Mouse (Mus musculus) bone marrow, adult 2 months (tissue): Measurements from ENCODE around the gene Nicn1.

ENCODE experiments used
- CTCF ChIP-seq: fragments of 200-500 bp; IDR thresholded peaks from 2 replicates; pipeline ENCODE4 v1.5.1; 2011; ENCODE audit warnings: low read length, control low read depth; ENCODE audit not compliant: control insufficient read depth, insufficient read depth
- POLR2A ChIP-seq: fragments of 200-500 bp; IDR thresholded peaks from 2 replicates; pipeline ENCODE4 v1.6.1; 2011; ENCODE audit warnings: low read depth, mild to moderate bottlenecking, control low read depth, low read length, borderline replicate concordance; ENCODE audit not compliant: control insufficient read depth

DNA sequence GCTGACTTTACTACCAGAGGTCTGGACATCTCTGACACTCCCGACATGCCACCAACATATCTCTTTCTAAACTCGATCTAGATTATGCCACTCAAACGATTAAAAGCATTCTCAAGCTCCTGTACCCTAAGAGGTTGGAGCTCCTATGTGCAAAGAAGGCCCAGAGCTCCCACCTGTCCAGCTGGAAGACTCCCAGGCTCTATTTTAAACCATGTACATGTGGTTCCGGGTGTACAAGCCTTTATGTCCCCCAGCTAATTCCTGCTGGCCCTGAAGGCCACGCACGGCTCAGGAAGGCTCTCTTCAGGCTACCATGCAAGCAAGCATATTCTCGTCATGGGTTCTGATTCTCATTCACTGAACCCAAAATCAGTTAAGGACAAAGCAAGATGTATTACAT lies 28.4 kb upstream of the Nicn1 start:
- no peak for TF ChIP-seq CTCF
- TF ChIP-seq POLR2A: no peak
